Mouse (Mus musculus) layer of hippocampus, adult 2 months (tissue): ENCODE measurements at regions not wholly inside any gene's neighbourhood (a gene's known extent, or its start where the extent isn't known, plus 50 kb on each side); places are given as distances from the start of the nearest gene placed in this dataset.

ENCODE experiments used
- DNase-seq, 2 experiments: peaks; one replicate each; pipeline ENCODE4 v3.0.0; 2022; ENCODE audit warnings: low spot score in 2 of 2
- H3K27ac ChIP-seq: fragments of 200-600 bp; 2 replicates; pipeline ENCODE4 v1.8.1; 2022
- H3K4me3 ChIP-seq: fragments of 200-600 bp; 2 replicates; pipeline ENCODE4 v1.8.1; 2022; ENCODE audit warnings: mild to moderate bottlenecking
- CTCF ChIP-seq: fragments of 200-600 bp; conservative IDR thresholded peaks from 2 replicates; pipeline ENCODE4 v1.8.1; 2022; ENCODE audit warnings: antibody characterized with exemption, mild to moderate bottlenecking, moderate library complexity

DNA sequence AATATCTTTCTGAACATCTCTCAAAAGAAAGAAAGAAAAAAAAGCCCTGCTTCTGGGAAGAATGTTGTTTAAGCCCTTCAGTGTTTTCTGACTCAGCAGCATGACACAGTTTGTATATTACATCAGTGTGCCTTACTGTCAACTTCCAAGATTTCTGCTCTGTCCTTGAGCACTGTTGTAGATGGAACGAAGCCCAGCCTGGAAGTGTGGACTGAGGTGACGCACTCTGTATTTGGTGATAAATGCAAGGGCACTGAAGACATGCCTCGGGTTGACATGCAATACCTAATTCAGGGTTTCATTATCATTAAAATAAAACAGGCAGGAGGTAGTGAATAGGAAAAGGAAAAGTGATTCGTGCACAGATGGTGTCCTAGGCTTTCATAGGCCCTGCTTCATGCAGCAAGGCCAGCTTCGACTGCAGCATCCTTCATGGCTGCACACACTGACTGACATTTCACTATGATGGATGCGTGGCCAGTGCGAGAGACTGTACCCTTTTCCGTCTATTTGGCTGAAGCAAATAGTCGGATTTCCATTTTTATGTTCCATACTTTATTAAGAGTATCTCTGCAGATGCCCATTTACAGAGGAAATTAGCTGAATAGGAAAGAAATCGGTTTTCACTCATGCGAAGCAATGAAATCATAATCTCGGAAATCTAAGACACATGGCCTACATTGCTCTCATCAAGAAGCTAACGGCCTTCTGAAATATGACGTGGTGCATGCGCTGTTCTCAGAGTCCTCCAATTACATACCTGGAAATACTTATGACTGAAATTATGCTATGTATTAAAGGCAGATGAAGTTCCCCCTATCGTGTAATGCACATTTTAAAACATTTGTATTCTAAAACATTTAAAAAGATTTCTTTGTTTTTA lies 400.7 kb upstream of the Nr5a2 start:
- TF ChIP-seq CTCF: no peak
- H3K4me3 ChIP-seq: no peak overlapping the region
- H3K27ac ChIP-seq: no peak overlapping the region
- DNase-seq: no peak

DNA sequence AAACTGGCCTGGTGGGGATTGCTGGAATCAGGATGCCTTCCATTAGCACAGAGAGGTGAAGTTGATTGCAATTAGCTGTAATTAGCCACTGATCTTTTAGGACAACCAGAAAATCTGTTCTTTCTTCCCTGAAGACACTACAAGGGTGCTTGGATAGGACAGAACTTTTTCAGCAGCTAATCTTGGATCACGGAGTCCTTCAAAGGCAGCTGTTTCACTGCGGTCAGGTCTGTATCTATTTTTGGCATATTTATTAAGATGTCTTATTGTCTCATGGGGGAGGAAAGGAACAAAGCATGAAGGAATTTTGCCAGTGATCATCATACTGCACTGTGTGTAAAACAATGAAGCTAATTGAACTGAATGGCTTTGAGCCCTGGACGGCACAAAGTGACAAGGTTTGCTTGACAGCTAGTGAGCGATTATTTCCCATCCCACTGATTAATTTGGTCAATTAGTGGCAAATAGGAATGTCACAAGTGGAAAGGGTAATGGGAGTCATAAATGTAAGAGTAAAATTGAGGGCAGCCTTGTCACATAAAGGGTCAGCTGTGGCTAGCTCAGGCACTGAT lies 395.8 kb upstream of the Nr5a2 start:
- H3K4me3 ChIP-seq: no peak overlapping the region
- H3K27ac ChIP-seq: no peak overlapping the region
- no peak for TF ChIP-seq CTCF
- DNase-seq: no peak

DNA sequence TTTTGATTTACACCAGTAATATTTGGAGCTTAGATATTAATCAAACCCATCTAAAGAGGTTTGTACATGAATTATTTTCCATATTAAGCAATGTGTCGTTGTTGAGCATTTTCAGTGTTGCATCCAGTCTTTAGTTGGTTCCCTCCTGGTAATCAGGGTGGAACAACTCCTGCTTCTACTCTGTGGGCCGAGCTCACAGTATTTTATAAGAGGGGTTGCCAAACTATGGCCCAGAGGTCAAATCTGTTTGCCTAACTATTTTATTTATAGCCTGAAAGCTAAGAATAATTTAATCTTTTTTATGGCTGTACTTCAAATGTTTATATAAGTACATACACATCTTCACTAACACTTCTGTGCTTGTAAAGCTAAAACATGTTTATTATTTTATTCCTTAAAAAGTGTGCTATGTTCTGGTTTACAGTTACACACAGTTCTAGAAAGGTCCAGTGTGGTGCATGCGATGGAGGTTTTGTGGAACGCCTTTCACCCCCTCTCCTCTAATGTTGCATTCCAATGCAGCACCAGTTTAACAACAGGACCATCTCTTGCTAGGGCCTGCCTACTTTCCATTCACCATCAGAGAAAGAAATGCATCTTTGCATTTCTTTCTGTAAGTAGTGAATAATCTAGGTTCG lies 392.3 kb upstream of the Nr5a2 start:
- DNase-seq: no peak
- Histone ChIP-seq H3K4me3 (no peak overlapping the region), H3K27ac (no peak overlapping the region)
- no peak for TF ChIP-seq CTCF

DNA sequence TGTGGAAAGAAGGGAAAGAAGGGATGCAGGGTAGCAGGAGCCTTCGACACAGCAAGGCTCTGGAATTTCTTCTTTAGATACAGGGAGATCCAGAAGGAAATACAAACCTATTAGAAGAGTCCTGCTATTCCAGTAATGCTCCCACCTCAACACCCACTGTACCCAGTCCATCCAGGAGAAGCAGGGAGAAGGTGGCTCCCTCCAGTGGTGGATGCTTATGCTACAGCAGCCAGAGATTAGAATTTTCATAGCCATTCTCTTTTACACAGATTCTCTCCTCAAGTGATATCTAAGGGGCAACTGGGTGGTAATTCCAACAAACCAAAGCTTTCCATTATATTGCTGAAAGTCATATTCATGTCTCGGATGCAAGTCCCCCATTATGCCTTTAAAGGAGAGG lies 373.9 kb upstream of the Nr5a2 start:
- H3K27ac ChIP-seq: no peak overlapping the region
- no peak for DNase-seq

DNA sequence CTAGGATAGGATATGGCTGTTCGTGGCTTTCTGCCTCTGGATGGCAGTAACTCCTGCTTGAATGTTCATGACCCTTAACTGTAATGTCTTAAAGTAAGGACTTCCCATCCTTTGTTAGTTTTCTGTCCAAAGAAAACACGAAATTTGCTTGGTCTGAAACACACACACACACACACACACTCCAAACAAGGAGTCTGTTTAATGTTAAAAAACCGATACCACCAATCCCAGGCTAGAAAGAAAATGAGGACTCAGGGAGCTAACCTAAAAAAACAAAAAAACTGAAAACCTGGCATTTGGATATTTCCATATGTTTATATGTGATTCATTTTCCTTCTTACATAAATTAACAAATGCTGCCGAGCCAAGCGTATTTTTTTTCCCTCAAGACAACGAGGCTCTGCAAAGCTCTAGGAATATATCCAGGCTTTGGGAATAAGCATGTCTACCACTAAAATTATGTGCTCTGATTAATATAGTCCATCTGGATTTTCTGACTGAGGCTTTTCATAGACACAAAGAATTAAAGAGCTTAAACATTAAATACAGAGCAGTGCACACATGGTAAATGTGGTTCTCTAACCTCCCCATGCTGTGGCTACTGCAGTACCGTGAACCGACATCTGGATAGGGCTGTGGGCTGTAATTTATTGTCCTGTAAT lies 372.0 kb upstream of the Nr5a2 start:
- Histone ChIP-seq H3K4me3 (no peak overlapping the region), H3K27ac (peak overlapping the region; percentile 36)
- peak in 1 of 2 experiments; percentile 39 for DNase-seq
- TF ChIP-seq CTCF: peak; percentile 63

More for the DNA sequence above, 373.9 kb upstream of the Nr5a2 start:
- peak; percentile 64 for TF ChIP-seq CTCF
- no peak overlapping the region for H3K4me3 ChIP-seq

DNA sequence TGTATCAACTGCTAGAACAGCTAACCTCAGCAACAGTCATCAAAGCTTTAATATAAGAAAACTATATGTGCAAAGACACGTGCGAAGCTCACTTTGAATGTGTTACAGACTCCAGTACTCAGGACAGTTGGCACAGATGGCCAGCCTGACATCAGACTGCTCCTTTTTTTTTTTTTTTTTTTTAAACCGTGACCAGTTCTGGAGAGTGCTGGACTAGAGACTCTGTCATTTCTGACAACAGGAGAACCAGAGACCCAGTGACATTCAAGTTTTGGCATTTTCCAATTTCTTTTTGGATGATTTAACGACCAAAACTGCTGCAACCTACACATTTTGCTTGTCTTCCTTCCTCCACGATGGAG lies 371.5 kb upstream of the Nr5a2 start:
- H3K27ac ChIP-seq: peak overlapping the region; percentile 36; the same call in 1 of the 2 replicates

DNA sequence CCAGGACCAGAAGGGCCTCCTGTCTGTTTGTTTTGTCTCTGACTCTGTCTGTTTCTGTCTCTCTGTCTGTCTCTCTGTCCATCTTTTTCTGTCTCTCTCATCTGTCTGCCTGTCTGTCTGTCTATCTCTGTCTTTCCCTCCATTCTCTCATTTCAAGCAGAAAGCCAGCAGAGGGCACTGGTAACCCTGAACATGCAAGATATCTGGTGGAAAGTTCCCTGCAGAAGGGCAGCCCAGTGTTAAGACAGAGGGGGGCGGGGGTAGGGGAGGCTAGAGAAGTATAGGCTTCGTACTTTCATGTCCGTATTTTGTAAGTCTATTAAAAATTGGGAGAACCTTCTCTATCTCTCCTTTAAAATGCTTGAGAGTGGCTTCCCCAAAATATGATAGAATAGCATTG lies 370.4 kb upstream of the Nr5a2 start:
- peak; percentile 42 to 67 for DNase-seq
- Histone ChIP-seq H3K4me3 (no peak overlapping the region), H3K27ac (no peak overlapping the region)
- TF ChIP-seq CTCF: peak; percentile 77

More for the DNA sequence above, 371.5 kb upstream of the Nr5a2 start:
- no peak for DNase-seq
- H3K4me3 ChIP-seq: no peak overlapping the region
- TF ChIP-seq CTCF: no peak

DNA sequence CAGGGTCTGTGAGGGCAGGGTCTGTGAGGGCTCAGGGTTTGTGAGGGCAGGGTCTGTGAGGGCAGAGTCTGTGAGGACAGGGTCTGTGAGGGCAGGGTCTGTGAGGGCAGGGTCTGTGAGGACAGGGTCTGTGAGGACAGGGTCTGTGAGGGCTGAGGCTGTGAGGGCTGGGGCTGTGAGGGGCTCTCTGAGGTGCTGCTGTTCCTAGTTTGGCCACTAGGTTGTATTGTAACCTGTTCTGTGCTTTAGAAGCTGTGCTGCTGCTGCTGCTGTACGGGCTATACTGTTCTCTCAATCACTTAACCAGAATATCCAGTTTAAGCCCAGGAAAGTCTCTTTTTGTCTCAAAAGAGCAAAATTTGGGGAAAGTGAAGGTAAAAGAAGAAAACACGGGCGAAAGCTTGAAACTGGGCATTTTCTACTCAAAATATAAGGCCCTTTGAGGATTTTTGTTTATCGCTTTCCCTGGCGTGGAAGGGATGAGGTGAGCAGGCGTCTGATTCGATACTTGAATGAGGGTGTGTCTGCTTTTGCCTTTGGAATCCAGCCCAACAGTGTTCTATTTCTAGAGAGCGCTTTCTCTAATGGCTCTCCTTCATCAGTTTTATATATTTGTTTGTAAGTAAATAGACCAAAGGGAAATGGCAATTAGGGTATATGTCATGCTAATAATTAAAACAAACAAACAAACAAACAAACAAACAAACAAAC lies 363.8 kb upstream of the Nr5a2 start:
- TF ChIP-seq CTCF: peak; percentile 71
- Histone ChIP-seq H3K4me3 (no peak overlapping the region), H3K27ac (no peak overlapping the region)
- DNase-seq: no peak

DNA sequence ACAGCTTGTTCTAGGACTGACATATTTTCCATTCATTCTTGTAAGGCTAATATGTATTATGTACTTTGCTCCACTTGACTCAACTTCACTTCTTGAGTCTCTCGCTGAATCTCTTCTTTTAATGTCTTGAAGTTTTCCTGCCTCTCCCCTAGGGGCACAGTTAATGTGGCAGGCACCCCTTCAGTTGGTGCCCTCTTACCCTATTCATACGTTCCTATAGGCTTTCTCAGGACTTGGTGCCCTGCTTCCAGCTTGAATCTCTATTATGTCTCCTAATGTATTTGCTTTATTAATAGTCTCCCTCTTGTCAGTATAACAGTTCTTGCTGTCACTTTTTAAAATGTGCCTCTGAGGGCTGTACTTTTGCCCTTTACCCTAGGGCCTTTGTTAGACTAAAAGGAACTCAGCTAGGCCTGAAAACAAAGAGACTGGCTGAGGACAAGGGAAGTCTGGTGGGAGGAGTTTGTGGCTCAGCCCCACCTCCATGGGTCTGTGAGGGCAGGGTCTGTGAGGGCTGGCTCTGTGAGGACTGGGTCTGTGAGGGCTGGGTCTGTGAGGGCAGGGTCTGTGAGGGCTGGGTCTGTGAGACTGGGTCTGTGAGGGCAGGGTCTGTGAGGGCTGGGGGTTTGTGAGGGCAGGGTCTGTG lies 362.9 kb upstream of the Nr5a2 start:
- no peak for TF ChIP-seq CTCF
- H3K4me3 ChIP-seq: no peak overlapping the region
- no peak overlapping the region for H3K27ac ChIP-seq
- no peak for DNase-seq

DNA sequence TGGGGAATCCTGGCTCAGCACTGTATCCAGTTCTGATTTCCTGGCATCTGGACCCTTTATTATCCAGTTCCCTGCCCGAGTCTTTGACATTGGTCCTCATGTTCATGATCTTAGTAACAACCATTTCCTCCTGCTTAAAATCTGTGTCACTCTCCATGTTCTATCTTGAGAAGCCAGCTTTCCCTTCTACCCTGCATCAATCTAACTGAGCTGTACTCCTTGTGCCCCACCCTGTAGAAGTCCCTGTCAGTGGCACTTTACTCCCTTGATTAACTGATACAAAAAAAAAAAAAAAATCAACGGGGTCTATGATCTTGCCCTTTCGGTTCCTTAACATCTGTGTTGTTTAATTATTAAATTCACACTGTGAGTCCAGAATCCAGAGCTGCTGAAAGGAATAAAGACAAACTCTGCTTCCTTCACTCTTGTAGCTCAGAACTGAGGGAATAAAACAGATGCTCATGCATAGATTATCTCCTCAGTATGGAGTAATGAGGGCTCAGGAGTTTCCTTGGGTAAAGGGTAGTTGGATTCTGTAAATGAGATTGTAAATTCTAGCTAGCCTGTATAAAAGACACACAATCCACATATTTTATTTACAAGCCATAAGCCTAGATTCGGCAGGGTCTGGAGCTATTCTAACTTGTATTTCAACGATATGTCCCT lies 342.6 kb upstream of the Nr5a2 start:
- no peak for DNase-seq
- no peak overlapping the region for H3K27ac ChIP-seq
- no peak for TF ChIP-seq CTCF
- H3K4me3 ChIP-seq: no peak overlapping the region

DNA sequence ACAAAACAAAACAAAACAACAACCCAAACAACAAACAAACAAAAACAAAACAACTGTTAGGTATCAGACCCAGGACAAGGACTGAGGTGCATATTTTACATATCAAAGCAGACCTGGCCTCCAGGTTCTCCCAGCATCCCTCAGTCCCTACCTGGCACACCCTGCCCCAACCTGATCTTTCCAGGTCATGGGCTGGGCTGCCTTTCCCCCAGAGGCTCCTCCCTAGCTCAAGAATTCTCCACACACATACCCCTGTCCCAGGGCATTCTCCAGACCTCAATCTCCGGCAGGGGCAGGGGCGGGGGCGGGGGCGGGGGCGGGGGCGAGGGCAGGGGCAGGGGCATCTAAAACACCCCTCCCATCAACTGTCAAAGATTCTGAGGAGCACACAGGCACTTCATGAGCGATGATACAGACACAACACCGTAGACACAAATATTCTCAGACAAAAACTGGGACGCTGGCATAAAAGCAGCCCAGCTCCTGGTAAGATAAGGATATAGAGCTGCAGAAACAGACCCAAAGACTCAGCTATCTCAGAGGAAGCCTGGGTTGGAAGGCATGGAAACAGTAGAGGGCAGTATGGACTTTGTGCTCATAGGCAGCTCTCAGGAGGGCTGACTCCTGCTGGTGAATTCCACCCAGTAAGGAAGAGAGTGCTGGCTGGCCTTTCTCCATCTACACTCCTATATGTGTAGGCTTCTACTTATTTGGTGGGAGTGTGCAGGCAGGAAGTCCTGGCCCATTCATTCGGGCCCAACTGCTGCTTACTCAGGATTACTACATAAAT lies 337.7 kb upstream of the Nr5a2 start:
- no peak for DNase-seq
- Histone ChIP-seq H3K27ac (no peak overlapping the region), H3K4me3 (no peak overlapping the region)
- TF ChIP-seq CTCF: peak; percentile 50
